In genomic region chr10:58416702-58417101, GRCm38 (mm10) we compare ENCODE assay signal across 21 mouse cellular contexts. TPM values are rescaled to one million over a fixed set of nuclear protein-coding genes. Genes with fewer than 3 reads are reported as not detected.
A peak's percentile ranks its signal among the peaks of the same experiment; 100 is the strongest.
DNase-seq lines count a peak whose midpoint lies in the region; ATAC-seq and TF ChIP-seq lines count a peak whose summit lies in the region.
"Had no signal": no experiment of that assay in that cellular context is flagged by ENCODE, and none has a peak within 500 bp of the region (broad histone marks: within the 10 kb centered on the region; RNA-seq: fewer than 3 reads in every experiment).

No protein-coding gene starts in this region.

- H3K4me3 ChIP-seq in gastrocnemius, adult 2 months: no peak overlapping the region
- H3K4me3 ChIP-seq in heart, postnatal 0 days (ENCODE audit: low read depth, low read length): no peak overlapping the region
- H3K4me3 ChIP-seq in intestine, embryonic 16.5 days (ENCODE audit: low read length): no peak overlapping the region
- H3K4me3 ChIP-seq: embryonic facial prominence, embryonic 15.5 days; hindbrain, embryonic 13.5 days; limb, embryonic 12.5 days; liver, embryonic 13.5 days had no signal

- TF ChIP-seq EP300 in heart, postnatal 0 days (IDR thresholded peaks at IDR 0.05; ENCODE audit: low read depth): peak; percentile 80

- H3K4me1 ChIP-seq in heart, postnatal 0 days (ENCODE audit: control insufficient read depth, insufficient read depth): no peaks in the 10 kb centered on the region
- no peaks in the 10 kb centered on the region for H3K4me1 ChIP-seq in intestine, embryonic 16.5 days (ENCODE audit: control insufficient read depth, insufficient read depth, low read length)
- H3K4me1 ChIP-seq: embryonic facial prominence, embryonic 15.5 days; hindbrain, embryonic 13.5 days; limb, embryonic 12.5 days had no signal

- no peak overlapping the region for H3K9ac ChIP-seq in heart, postnatal 0 days (replicated peaks; ENCODE audit: low read depth, low read length)
- no peak overlapping the region for H3K9ac ChIP-seq in intestine, embryonic 16.5 days (ENCODE audit: low read depth, low read length)
- H3K9ac ChIP-seq: embryonic facial prominence, embryonic 15.5 days; hindbrain, embryonic 13.5 days; limb, embryonic 12.5 days; liver, embryonic 13.5 days had no signal

- no peaks in the 10 kb centered on the region for H3K27me3 ChIP-seq in heart, postnatal 0 days (ENCODE audit: control insufficient read depth, insufficient read depth, low read length)
- no peaks in the 10 kb centered on the region for H3K27me3 ChIP-seq in intestine, embryonic 16.5 days (replicated peaks; ENCODE audit: control insufficient read depth, insufficient read depth, low read length)
- H3K27me3 ChIP-seq: CH12.LX; embryonic facial prominence, embryonic 15.5 days; hindbrain, embryonic 13.5 days; limb, embryonic 12.5 days; liver, embryonic 13.5 days had no signal

- H3K4me2 ChIP-seq in heart, postnatal 0 days (ENCODE audit: low read depth, low read length): no peak overlapping the region
- no peak overlapping the region for H3K4me2 ChIP-seq in intestine, embryonic 16.5 days (ENCODE audit: low read depth, low read length)
- H3K4me2 ChIP-seq: embryonic facial prominence, embryonic 15.5 days; hindbrain, embryonic 13.5 days; limb, embryonic 12.5 days; liver, embryonic 13.5 days had no signal

- intact Hi-C loops in gastrocnemius, adult 2 months (cut with DNase I): no loop called here
- intact Hi-C loops in heart, postnatal 25 days (cut with DNase I): no loop called here

- ATAC-seq in heart, postnatal 0 days (ENCODE audit: insufficient read depth, low read depth): peak; percentile 72
- peak; percentile 52 for ATAC-seq in granulocyte monocyte progenitor cell, adult 5-6 weeks (replicated peaks; ENCODE audit: poor library complexity, severe bottlenecking)
- ATAC-seq in intestine, embryonic 16.5 days: no peak
- ATAC-seq: forebrain, embryonic 16.5 days; inflammation-experienced regulatory T-cells, adult 6 months had no signal

- H3K27ac ChIP-seq in gastrocnemius, adult 2 months: 0 out of 2 replicates have a peak overlapping the region, but pooled peaks have one; percentile 24
- peak overlapping the region; percentile 32; the same call in 1 of the 2 replicates for H3K27ac ChIP-seq in heart, postnatal 0 days (ENCODE audit: low read depth)
- H3K27ac ChIP-seq in intestine, embryonic 16.5 days (ENCODE audit: low read length): no peak overlapping the region
- H3K27ac ChIP-seq: embryonic facial prominence, embryonic 15.5 days; hindbrain, embryonic 13.5 days; limb, embryonic 12.5 days; liver, embryonic 13.5 days had no signal

- no peak for DNase-seq in gastrocnemius, adult 2 months
- no peak for DNase-seq in gastrocnemius, postnatal 10 days
- no peak for DNase-seq in heart, postnatal 0 days (ENCODE audit: low spot score)
- no peak for DNase-seq in heart, postnatal 25 days (ENCODE audit: low spot score)
- peak; percentile 51 for DNase-seq in lung, postnatal 14 days
- DNase-seq in thymus, postnatal 4 days: no peak
- DNase-seq: adrenal gland, postnatal 14 days; cerebellum, postnatal 10 days; kidney, adult 8-10 months; kidney, postnatal 36 days; layer of hippocampus, adult 9-11 months; liver, embryonic 13.5 days; thymus, adult 2 months had no signal

- no peak for TF ChIP-seq CTCF in gastrocnemius, adult 2 months (IDR thresholded peaks at IDR 0.05)
- TF ChIP-seq CTCF in heart, postnatal 0 days (IDR thresholded peaks at IDR 0.05; ENCODE audit: low read depth): no peak

- peaks cover 89% of the 10 kb centered on the region for H3K36me3 ChIP-seq in heart, postnatal 0 days (replicated peaks; ENCODE audit: control insufficient read depth, insufficient read depth, low read length)
- peaks cover 7% of the 10 kb centered on the region; the same call in 1 of the 2 replicates for H3K36me3 ChIP-seq in intestine, embryonic 16.5 days (ENCODE audit: control insufficient read depth, insufficient read depth, low read length)

- WGBS in heart, postnatal 0 days: 62% methylated on average over 3 of the region's 3 CpGs
- WGBS in intestine, embryonic 16.5 days: 67% methylated on average over 3 of the region's 3 CpGs

- H3K9me3 ChIP-seq in heart, postnatal 0 days (replicated peaks; ENCODE audit: control insufficient read depth, low read length): no peaks in the 10 kb centered on the region
- no peaks in the 10 kb centered on the region for H3K9me3 ChIP-seq in intestine, embryonic 16.5 days (ENCODE audit: control insufficient read depth, low read length)
- H3K9me3 ChIP-seq: embryonic facial prominence, embryonic 15.5 days; hindbrain, embryonic 13.5 days; limb, embryonic 12.5 days; liver, embryonic 13.5 days had no signal

RNA-seq across cellular contexts. Expression of gene Ranbp2, which starts 30.0 kb away (rescaled TPM):
- 10 to 100 TPM; 48.5 to 48.9 TPM for total RNA-seq in gastrocnemius, adult 2 months (2021)
- 10 to 100 TPM; 52.6 to 59.6 TPM for total RNA-seq in gastrocnemius, postnatal 10 days (2021)
- 31.8 and 32.9 TPM in 2 replicates for total RNA-seq in heart, postnatal 0 days (2014; rRNA removed; ENCODE audit: low replicate concordance)
- 7.9 and 8.8 TPM in 2 replicates for polyA plus RNA-seq in heart, postnatal 0 days (2015; fragmentation: Nextera tagmentation; extraction: Ambion mirVana)
- total RNA-seq in heart, postnatal 25 days (2021): 10 to 100 TPM; 43.9 to 50.9 TPM
- total RNA-seq in granulocyte monocyte progenitor cell, adult 5-6 weeks (2014; fragmentation: Nextera tagmentation): 96.7 and 115 TPM in 2 replicates
- 206 and 245 TPM in 2 replicates for total RNA-seq in granulocyte monocyte progenitor cell, adult 5-6 weeks (2017)
- polyA plus RNA-seq in intestine, embryonic 16.5 days (2015; fragmentation: Nextera tagmentation; extraction: Ambion mirVana): 13.4 and 14.2 TPM in 2 replicates
